Mouse (Mus musculus) C2C12 (cell line): ENCODE data around the gene 3100002H09Rik. TPM values are rescaled to one million over a fixed set of nuclear protein-coding genes. Genes with fewer than 3 reads are reported as not detected.

ENCODE experiments used
- H3K27me3 ChIP-seq: one replicate; pipeline ENCODE4 v1.6.1; 2011; ENCODE audit not compliant: control insufficient read depth, insufficient read depth, insufficient read length
- H3K36me3 ChIP-seq: one replicate; pipeline ENCODE4 v1.6.1; 2011; ENCODE audit not compliant: control insufficient read depth, insufficient read depth
- H3K4me3 ChIP-seq: one replicate; pipeline ENCODE4 v1.5.1; 2011; ENCODE audit warnings: mild to moderate bottlenecking, control low read depth; ENCODE audit not compliant: poor library complexity, insufficient read depth, severe bottlenecking
- H3K79me2 ChIP-seq: one replicate; pipeline ENCODE4 v1.6.1; 2011; ENCODE audit not compliant: control insufficient read depth, insufficient read depth
- H3K79me3 ChIP-seq: one replicate; pipeline ENCODE4 v1.6.1; 2011; ENCODE audit warnings: low read depth, control low read depth
- H3ac ChIP-seq: one replicate; pipeline ENCODE3; 2011; ENCODE audit warnings: low read depth; ENCODE audit not compliant: control insufficient read depth, insufficient read length
- CEBPB ChIP-seq: IDR thresholded peaks from one replicate; pipeline ENCODE4 v1.6.1; 2011; ENCODE audit warnings: low read depth, mild to moderate bottlenecking, control low read depth, moderate library complexity
- CTCF ChIP-seq: IDR thresholded peaks from one replicate; pipeline ENCODE4 v1.5.1; 2011; ENCODE audit not compliant: control insufficient read depth, insufficient read depth, insufficient read length
- FOSL1 ChIP-seq: IDR thresholded peaks from one replicate; pipeline ENCODE4 v1.8.0; 2011; ENCODE audit warnings: mild to moderate bottlenecking, low read length; ENCODE audit not compliant: poor library complexity, insufficient read depth, severe bottlenecking
- MAX ChIP-seq: IDR thresholded peaks from one replicate; pipeline ENCODE4 v1.6.1; 2011; ENCODE audit warnings: mild to moderate bottlenecking, control low read depth
- MYOD1 ChIP-seq: IDR thresholded peaks from one replicate; pipeline ENCODE4 v1.6.1; 2011; ENCODE audit warnings: low read depth; ENCODE audit not compliant: control insufficient read depth, insufficient read length
- MYOG ChIP-seq: IDR thresholded peaks from one replicate; pipeline ENCODE4 v1.6.1; 2011; ENCODE audit not compliant: control insufficient read depth, insufficient read length; ENCODE audit errors: extremely low read depth
- USF1 ChIP-seq: IDR thresholded peaks from one replicate; pipeline ENCODE4 v1.6.1; 2011; ENCODE audit warnings: low read depth, mild to moderate bottlenecking, control low read depth, moderate library complexity
- long read RNA-seq, 2 experiments: library from polyadenylated mRNA; unstranded; transcript quantifications; one replicate each; pipeline ENCODE4 v2.0.0; 2019 to 2020
- polyA plus RNA-seq: library from polyadenylated mRNA; unstranded; fragments of >200 nt; fragmentation: generic; extraction: Trizol; gene quantifications from one replicate; pipeline ENCODE4 v1.2.1, GENCODE M21; 2012; ENCODE audit warnings: missing spikeins

Gene 3100002H09Rik
- not detected for polyA plus RNA-seq
- long read RNA-seq, experiment 1: 0 reads
- long read RNA-seq, experiment 2: 0 reads

- no peak for TF ChIP-seq FOSL1
- no peak for TF ChIP-seq USF1
- no peak for TF ChIP-seq CTCF
- no peak for TF ChIP-seq MYOD1
- no peak for TF ChIP-seq MAX
- TF ChIP-seq MYOG: no peak
- TF ChIP-seq CEBPB: no peak
- no peaks in the 10 kb centered on the region for H3K79me3 ChIP-seq
- no peaks in the 10 kb centered on the region for H3K36me3 ChIP-seq
- no peak within 1 kb of the TSS for H3ac ChIP-seq
- no peaks in the 10 kb centered on the region for H3K79me2 ChIP-seq
- H3K4me3 ChIP-seq: no peak within 1 kb of the TSS
- peaks cover 56% of the 10 kb centered on the region for H3K27me3 ChIP-seq
Observed at GRCm38 (mm10) chr4:124610703-124611102, at the start of gene 3100002H09Rik. Gene 3100002H09Rik, minus strand, starts transcription at chr4:124610803.

- peaks cover 92% of the 10 kb centered on the region for H3K27me3 ChIP-seq
- TF ChIP-seq USF1 (no peak), CEBPB (no peak), FOSL1 (no peak), MYOD1 (no peak), MAX (no peak), MYOG (no peak), CTCF (no peak)
- no peaks in the 10 kb centered on the region for H3K36me3 ChIP-seq
- no peaks in the 10 kb centered on the region for H3K79me2 ChIP-seq
- no peaks in the 10 kb centered on the region for H3K79me3 ChIP-seq
- no peak overlapping the region for H3K4me3 ChIP-seq
- H3ac ChIP-seq: no peak overlapping the region
Observed at GRCm38 (mm10) chr4:124659251-124660217, 48.9 kb upstream of the 3100002H09Rik start.

DNA sequence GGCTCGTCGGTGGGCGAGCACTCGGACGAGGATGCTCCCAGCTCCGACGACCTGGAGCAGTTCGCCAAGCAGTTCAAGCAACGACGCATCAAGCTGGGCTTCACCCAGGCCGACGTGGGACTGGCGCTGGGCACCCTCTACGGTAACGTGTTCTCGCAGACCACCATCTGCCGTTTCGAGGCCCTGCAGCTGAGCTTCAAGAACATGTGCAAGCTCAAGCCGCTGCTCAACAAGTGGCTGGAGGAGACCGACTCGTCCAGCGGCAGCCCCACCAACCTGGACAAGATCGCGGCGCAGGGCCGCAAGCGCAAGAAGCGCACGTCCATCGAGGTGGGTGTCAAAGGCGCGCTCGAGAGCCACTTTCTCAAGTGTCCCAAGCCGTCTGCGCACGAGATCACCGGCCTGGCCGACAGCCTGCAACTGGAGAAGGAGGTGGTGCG, 47.8 kb upstream of the 3100002H09Rik start:
- Histone ChIP-seq H3K79me2 (no peaks in the 10 kb centered on the region), H3K4me3 (no peak overlapping the region), H3K79me3 (no peaks in the 10 kb centered on the region), H3K27me3 (peaks cover 82% of the 10 kb centered on the region), H3K36me3 (no peaks in the 10 kb centered on the region), H3ac (no peak overlapping the region)
- TF ChIP-seq MYOG (no peak), CTCF (no peak), USF1 (no peak), FOSL1 (no peak), MAX (no peak)

DNA sequence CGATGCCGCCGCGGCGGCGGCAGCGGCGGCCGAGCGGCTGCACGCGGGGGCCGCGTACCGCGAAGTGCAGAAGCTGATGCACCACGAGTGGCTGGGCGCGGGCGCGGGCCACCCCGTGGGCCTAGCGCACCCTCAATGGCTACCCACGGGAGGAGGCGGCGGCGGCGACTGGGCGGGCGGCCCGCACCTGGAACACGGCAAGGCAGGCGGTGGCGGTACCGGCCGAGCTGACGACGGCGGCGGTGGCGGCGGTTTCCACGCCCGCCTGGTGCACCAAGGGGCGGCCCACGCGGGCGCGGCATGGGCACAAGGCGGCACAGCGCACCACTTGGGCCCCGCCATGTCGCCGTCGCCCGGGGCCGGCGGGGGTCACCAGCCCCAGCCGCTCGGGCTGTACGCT, 47.2 kb upstream of the 3100002H09Rik start:
- TF ChIP-seq FOSL1 (no peak), CTCF (no peak), MYOG (no peak), MAX (no peak), CEBPB (no peak), USF1 (no peak), MYOD1 (no peak)
- Histone ChIP-seq H3K4me3 (no peak overlapping the region), H3K79me2 (no peaks in the 10 kb centered on the region), H3K27me3 (peaks cover 76% of the 10 kb centered on the region), H3K79me3 (no peaks in the 10 kb centered on the region), H3K36me3 (no peaks in the 10 kb centered on the region), H3ac (no peak overlapping the region)

GRCm38 (mm10) chr4:124656854-124657650, 46.4 kb upstream of the 3100002H09Rik start:
- peaks cover 71% of the 10 kb centered on the region for H3K27me3 ChIP-seq
- H3K36me3 ChIP-seq: no peaks in the 10 kb centered on the region
- H3K79me2 ChIP-seq: no peaks in the 10 kb centered on the region
- peak overlapping the region; percentile 49 for H3ac ChIP-seq
- TF ChIP-seq CEBPB (no peak), MAX (peak; percentile 40)
- H3K4me3 ChIP-seq: no peak overlapping the region
- H3K79me3 ChIP-seq: no peaks in the 10 kb centered on the region
